ENCODE assay signal across 13 mouse cellular contexts in genomic region chr8:12445926-12446680, GRCm38 (mm10). TPM values are rescaled to one million over a fixed set of nuclear protein-coding genes. Genes with fewer than 3 reads are reported as not detected.
DNase-seq lines count a peak whose midpoint lies in the region; ATAC-seq and TF ChIP-seq lines count a peak whose summit lies in the region.
"Had no signal": no experiment of that assay in that cellular context is flagged by ENCODE, and none has a peak within 500 bp of the region (broad histone marks: within the 10 kb centered on the region; RNA-seq: fewer than 3 reads in every experiment).

No protein-coding gene starts in this region.

- no peak for DNase-seq in ES-E14 (ENCODE audit: low read depth, low spot score)
- DNase-seq in brain, embryonic 14.5 days (ENCODE audit: low read depth), result peak; percentile 62
- peak; percentile 23 for DNase-seq in hindbrain, embryonic 10.5 days (ENCODE audit: low spot score)
- no peak for DNase-seq in layer of hippocampus, adult 11-12 months (ENCODE audit: low spot score)
- no peak for DNase-seq in cerebellum, adult 8-10 months
- no peak for DNase-seq in left cerebral cortex, adult 11 months (ENCODE audit: low spot score)
- no peak for DNase-seq in adrenal gland, adult 2 months
- DNase-seq: gastrocnemius, postnatal 10 days had no signal

- peaks cover 0 to 11% of the 10 kb centered on the region in 2 experiments; a peak in 3 of 4 replicates for H3K4me1 ChIP-seq in ES-E14 (ENCODE audit: control insufficient read depth in 2 of 2, insufficient read depth in 2 of 2, low read length in 2 of 2, poor library complexity in 1 of 2)
- H3K4me1 ChIP-seq in hindbrain, embryonic 10.5 days (replicated peaks), result peaks cover 22% of the 10 kb centered on the region
- peaks cover 12% of the 10 kb centered on the region for H3K4me1 ChIP-seq in midbrain, embryonic 13.5 days (replicated peaks)
- H3K4me1 ChIP-seq: limb, embryonic 15.5 days had no signal

- peak; percentile 88 for ATAC-seq in midbrain, embryonic 13.5 days

- peak overlapping the region; percentile 7 to 51 for H3K4me3 ChIP-seq in ES-E14 (ENCODE audit: insufficient read depth in 1 of 2, low read depth in 1 of 2, low read length in 2 of 2, poor library complexity in 1 of 2, severe bottlenecking in 1 of 2)
- peak overlapping the region; percentile 39 for H3K4me3 ChIP-seq in hindbrain, embryonic 10.5 days
- peak overlapping the region; percentile 22 for H3K4me3 ChIP-seq in midbrain, embryonic 13.5 days (replicated peaks)
- H3K4me3 ChIP-seq: limb, embryonic 15.5 days had no signal

- H3K27me3 ChIP-seq in hindbrain, embryonic 10.5 days (ENCODE audit: insufficient read depth, poor library complexity, severe bottlenecking), result peaks cover 45% of the 10 kb centered on the region
- peaks cover 20% of the 10 kb centered on the region for H3K27me3 ChIP-seq in midbrain, embryonic 13.5 days

- H3K9ac ChIP-seq in ES-E14 (ENCODE audit: insufficient read depth, low read depth, low read length, poor library complexity, severe bottlenecking), result peak overlapping the region; percentile 41; the same call in 1 of the 2 replicates
- H3K9ac ChIP-seq in midbrain, embryonic 13.5 days (replicated peaks), result peak overlapping the region; percentile 49; the same call in 1 of the 2 replicates
- H3K9ac ChIP-seq: limb, embryonic 15.5 days had no signal

- no peaks in the 10 kb centered on the region for H3K9me3 ChIP-seq in ES-E14 (ENCODE audit: control insufficient read depth, insufficient read depth, low read depth, low read length)
- 0 out of 2 replicates have a peak, but pooled peaks cover 3% of the 10 kb centered on the region for H3K9me3 ChIP-seq in hindbrain, embryonic 10.5 days
- H3K9me3 ChIP-seq in midbrain, embryonic 13.5 days, result no peaks in the 10 kb centered on the region; the same call in 1 of the 2 replicates
- H3K9me3 ChIP-seq: limb, embryonic 15.5 days had no signal

- H3K27ac ChIP-seq in ES-E14 (ENCODE audit: insufficient read depth, low read depth, low read length, poor library complexity, severe bottlenecking), result no peak overlapping the region
- peak overlapping the region; percentile 80 for H3K27ac ChIP-seq in hindbrain, embryonic 10.5 days
- H3K27ac ChIP-seq in midbrain, embryonic 13.5 days, result no peak overlapping the region
- H3K27ac ChIP-seq: kidney, postnatal 0 days; limb, embryonic 15.5 days had no signal

- H3K4me2 ChIP-seq in midbrain, embryonic 13.5 days (replicated peaks), result peak overlapping the region; percentile 49
- H3K4me2 ChIP-seq: limb, embryonic 15.5 days had no signal

- peak; percentile 21; the same call in 1 of the 2 replicates for TF ChIP-seq CTCF in brain, embryonic 14.5 days (IDR thresholded peaks at IDR 0.05; ENCODE audit: borderline replicate concordance, extremely low read depth, insufficient read depth, insufficient read length)

- H3K36me3 ChIP-seq in ES-E14 (ENCODE audit: control insufficient read depth, insufficient read depth, low read length, poor library complexity, severe bottlenecking), result no peaks in the 10 kb centered on the region
- H3K36me3 ChIP-seq in hindbrain, embryonic 10.5 days, result no peaks in the 10 kb centered on the region
- no peaks in the 10 kb centered on the region for H3K36me3 ChIP-seq in midbrain, embryonic 13.5 days
- H3K36me3 ChIP-seq: limb, embryonic 15.5 days had no signal

- WGBS in hindbrain, embryonic 10.5 days, result 3% methylated on average over 26 of the region's 26 CpGs
- WGBS in midbrain, embryonic 13.5 days, result 4% methylated on average over 26 of the region's 26 CpGs

- in situ Hi-C loops in ES-E14 (cut with MboI; ENCODE audit: low sequenced_read_pairs in 2 of 2, unreplicated experiment in 2 of 2), result no loop called here

- no peak for TF ChIP-seq POLR2A in brain, embryonic 14.5 days (IDR thresholded peaks at IDR 0.05; ENCODE audit: borderline replicate concordance, extremely low read depth, insufficient read depth, insufficient read length, poor library complexity, severe bottlenecking)

TF ChIP-seq in ES-E14, 5 proteins besides CTCF, POLR2A, EP300 and RAD21:
- no peak for TF ChIP-seq CHD2 (IDR thresholded peaks at IDR 0.05; ENCODE audit: low read depth, low read length)
- TF ChIP-seq ZNF384 (IDR thresholded peaks at IDR 0.05; ENCODE audit: low read depth, low read length), result no peak
- TF ChIP-seq ZC3H11A (IDR thresholded peaks at IDR 0.05; ENCODE audit: borderline replicate concordance, low read depth, low read length), result no peak
- TF ChIP-seq MAFK (IDR thresholded peaks at IDR 0.05; ENCODE audit: insufficient read depth, low read depth, low read length), result no peak
- TF ChIP-seq HCFC1 (IDR thresholded peaks at IDR 0.05; ENCODE audit: borderline replicate concordance, insufficient read depth, low read length), result no peak

RNA-seq across cellular contexts. Expression of gene Sox1, which starts 51.0 kb away (rescaled TPM):
- 0.63 and 1.0 TPM in 2 replicates for total RNA-seq in ES-E14 (2012; rRNA removed)
- 23.5 and 30.1 TPM in 2 replicates for polyA plus RNA-seq in brain, embryonic 14.5 days (2012; rRNA removed)
- polyA plus RNA-seq in hindbrain, embryonic 10.5 days (2016; fragmentation: Nextera tagmentation; extraction: Ambion mirVana), result 2.5 and 2.6 TPM in 2 replicates
- polyA plus RNA-seq in midbrain, embryonic 13.5 days (2015; fragmentation: Nextera tagmentation; extraction: Ambion mirVana), result 3.1 and 3.6 TPM in 2 replicates
- total RNA-seq in adrenal gland, adult 2 months (2021), result not detected
- polyA plus RNA-seq in adrenal gland, adult 2 months (2012; rRNA removed), result 0.04 TPM in 1 of 2 replicates, not detected in the other
- total RNA-seq: common myeloid progenitor, adult 5-6 weeks had no signal
- polyA plus RNA-seq: kidney, postnatal 0 days; limb, embryonic 15.5 days; stomach, embryonic 14.5 days had no signal

Comparison
In these comparisons a context has a peak if more than half of its experiments do, and no peak if none do; other contexts are left out.
1. DNase-seq: peak in brain, embryonic 14.5 days (single experiment) and hindbrain, embryonic 10.5 days (single experiment); none in ES-E14 (single experiment), layer of hippocampus, adult 11-12 months (single experiment), cerebellum, adult 8-10 months (single experiment), left cerebral cortex, adult 11 months (single experiment) and adrenal gland, adult 2 months (single experiment).
2. Peak in every context shown above with its lines, with median percentiles within 50 percentile points of each other: H3K4me3 ChIP-seq.